Mouse (Mus musculus) ovary, postnatal 14 days (tissue): ENCODE data around the gene Dchs1.
"Not testable (repeated sequence)": the region's sequence is repeated elsewhere in the genome, so short reads cannot be mapped to it uniquely, and the experiment has no call there.

Experiments
- DNase-seq: peaks from one replicate; pipeline ENCODE4 v3.0.0; 2022; ENCODE audit warnings: low spot score

Gene Dchs1

DNA sequence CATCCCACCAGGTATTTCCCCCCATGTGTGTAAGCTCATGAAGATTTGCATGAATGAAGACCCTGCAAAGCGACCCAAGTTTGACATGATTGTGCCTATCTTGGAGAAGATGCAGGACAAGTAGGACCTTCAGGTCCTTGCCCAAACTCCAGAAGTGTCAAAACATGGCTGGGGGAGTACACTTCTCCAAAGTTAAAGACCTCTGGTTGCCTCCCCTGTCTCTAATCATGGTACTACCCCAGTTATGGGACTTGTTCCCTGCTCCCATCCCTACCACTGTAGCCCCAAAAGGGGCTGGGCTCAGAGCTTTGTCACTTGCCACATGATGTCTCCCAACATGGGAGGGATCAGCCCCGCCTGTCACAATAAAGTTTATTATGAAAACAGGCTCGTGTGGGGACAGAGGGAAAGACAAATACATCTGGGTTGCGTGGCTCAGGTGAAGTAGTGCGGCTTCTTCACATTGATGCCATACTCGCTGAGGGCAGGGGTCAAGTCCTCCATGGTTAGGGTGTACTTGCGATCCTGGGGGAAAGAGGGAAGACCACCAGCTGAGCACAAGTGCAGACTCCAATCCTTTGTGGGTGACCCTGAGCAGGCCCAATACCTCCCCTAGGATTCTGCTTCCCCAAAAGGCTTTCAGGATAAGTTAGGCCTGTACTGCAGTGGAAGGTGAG, 44.8 kb downstream of the Dchs1 start:
- not testable (repeated sequence) for DNase-seq

DNA sequence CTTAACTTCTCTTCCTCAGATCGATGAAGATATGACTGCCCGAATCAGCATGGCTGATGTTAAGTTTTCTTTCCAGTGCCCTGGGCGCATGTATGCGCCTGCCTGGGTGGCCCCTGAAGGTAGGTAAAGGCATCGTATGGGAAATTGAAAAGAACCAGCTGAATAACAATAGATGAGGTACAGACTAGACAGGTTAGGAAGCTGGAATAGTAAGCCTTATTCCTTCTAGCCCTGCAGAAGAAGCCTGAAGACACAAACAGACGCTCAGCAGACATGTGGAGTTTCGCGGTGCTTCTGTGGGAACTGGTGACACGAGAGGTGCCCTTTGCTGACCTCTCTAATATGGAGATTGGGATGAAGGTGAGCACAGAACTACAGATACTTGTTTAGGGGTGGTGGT, 45.5 kb downstream of the Dchs1 start:
- DNase-seq, result no peak

DNA sequence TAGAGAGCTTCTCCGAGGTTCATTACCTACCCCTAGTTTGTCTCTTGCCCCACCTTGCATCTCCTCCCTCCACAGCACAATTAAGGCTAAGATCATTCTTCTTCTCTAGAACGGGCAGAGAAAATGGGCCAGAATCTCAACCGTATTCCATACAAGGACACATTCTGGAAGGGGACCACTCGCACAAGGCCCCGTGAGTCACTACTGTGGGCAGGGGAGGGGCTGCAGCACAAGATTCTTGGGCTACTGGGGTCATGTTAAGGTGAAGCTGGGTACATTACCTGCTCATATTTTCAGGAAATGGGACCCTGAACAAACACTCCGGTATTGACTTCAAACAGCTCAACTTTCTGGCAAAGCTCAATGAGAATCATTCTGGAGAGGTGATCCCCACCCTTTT, 46.6 kb downstream of the Dchs1 start:
- DNase-seq, result no peak

DNA sequence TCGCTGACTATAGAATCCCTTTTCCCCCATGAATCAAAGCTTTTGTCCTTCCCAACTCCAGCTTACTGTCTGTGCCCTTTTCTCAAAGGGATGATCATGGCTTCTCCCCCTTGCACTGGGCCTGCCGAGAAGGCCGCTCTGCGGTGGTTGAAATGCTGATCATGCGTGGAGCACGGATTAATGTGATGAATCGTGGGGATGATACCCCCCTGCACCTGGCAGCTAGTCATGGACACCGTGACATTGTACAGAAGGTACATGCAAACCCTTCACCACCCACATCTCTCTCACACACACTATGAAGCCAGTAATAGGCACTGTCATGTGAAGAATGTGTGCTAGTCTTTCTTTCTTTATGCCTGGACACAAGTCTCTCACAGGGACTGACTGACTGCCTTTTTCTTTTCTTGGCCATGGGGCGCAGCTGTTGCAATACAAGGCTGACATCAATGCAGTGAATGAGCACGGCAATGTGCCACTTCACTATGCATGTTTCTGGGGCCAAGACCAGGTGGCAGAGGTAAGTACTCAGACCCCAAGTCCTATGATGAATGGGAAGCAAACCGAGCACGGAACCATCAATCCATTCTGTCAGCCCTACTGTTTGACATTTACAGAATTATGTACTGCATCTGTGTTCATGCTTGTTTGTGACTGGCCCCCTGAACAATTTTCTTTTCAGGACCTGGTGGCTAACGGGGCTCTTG, 47.2 kb downstream of the Dchs1 start:
- DNase-seq, result no peak

DNA sequence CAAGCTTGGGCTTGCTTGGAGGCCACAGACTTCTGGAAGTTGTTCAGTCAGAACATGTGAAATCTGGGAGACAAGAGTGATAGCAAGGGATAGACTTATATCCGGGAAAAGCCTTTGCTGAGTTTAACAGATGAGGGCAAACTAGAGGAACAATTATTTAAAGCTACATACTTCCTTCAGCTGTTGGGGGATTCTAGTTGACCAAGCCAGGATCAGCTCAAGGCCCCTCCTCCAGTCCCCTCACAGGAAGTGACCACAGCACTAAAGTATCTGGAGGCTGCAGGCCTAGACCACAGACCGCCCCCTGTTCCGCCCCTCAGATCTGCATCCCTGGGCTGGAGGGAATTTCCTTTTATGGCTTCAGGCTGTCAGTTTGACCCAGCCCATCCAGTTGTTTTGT, 48.5 kb downstream of the Dchs1 start:
- peak; percentile 29 for DNase-seq

DNA sequence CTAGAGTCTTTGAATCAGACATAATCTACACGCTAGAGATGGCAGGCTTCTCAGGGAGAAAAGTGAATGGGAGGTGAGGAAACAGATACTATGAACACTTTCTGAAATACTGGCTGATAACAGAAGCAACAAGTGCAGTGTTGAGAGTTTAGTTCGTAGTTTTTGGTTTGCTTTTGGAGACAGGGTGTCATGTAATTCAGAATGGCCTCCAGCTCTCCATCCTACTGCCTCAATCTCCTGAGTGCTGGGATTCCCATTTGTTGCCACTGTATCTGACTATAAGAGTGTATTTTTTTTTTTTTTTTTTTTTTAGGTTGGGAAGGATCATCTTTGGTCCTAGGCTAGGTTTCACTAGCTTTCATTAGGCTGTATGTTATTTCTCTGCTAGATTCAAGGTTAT, 49.2 kb downstream of the Dchs1 start:
- no peak for DNase-seq

DNA sequence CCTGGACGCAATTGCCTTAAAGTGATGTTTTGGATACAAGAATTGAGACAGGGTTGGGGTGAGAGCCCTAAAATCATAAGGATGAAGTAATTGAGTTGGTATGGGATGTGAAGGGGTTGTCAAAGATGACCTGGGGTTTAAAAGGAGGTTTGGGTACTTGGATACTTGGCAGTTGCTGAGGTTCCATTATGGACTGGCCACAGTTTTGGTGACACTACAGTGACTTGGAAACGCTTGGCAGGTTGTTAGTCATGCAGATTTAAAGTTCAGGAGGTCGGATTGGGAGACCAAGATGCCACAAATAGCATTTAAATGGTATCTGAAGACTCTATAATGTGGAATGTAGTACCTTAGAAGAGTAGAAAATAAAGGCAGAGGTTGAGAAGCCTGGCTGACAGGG, 49.8 kb downstream of the Dchs1 start:
- DNase-seq, result no peak

DNA sequence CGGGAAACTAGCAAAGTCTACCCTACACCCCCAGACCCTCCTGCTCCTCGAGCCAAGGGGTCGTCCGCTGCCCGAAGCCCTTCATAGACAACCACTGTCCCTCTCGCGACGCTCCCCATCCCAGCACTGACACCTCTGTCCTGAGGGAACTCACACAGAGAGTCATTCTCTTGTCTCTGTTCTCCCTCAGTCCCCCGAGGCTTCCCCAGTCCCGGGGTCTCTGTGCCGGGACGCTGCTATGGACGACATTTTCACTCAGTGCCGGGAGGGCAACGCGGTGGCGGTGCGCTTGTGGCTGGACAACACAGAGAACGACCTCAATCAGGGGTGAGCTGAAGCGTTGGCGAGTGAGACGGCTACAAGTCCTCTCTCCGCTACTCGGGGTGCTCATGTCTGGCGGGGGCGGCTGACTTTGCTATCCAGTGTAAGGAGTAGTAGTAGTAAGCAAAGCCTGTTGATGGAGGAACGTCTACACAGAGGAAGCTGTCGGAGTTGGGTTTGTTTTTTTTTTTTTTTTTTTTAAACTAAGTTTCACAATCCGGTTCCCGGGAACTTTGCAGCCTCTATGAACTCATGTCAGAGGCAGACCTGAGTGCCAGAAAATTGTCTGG, 50.4 kb downstream of the Dchs1 start, which contains the start of gene Rrp8:
Gene Rrp8, minus strand, starts transcription at position 475 of the 611 bp plus-strand sequence.
- peak; percentile 33 for DNase-seq

DNA sequence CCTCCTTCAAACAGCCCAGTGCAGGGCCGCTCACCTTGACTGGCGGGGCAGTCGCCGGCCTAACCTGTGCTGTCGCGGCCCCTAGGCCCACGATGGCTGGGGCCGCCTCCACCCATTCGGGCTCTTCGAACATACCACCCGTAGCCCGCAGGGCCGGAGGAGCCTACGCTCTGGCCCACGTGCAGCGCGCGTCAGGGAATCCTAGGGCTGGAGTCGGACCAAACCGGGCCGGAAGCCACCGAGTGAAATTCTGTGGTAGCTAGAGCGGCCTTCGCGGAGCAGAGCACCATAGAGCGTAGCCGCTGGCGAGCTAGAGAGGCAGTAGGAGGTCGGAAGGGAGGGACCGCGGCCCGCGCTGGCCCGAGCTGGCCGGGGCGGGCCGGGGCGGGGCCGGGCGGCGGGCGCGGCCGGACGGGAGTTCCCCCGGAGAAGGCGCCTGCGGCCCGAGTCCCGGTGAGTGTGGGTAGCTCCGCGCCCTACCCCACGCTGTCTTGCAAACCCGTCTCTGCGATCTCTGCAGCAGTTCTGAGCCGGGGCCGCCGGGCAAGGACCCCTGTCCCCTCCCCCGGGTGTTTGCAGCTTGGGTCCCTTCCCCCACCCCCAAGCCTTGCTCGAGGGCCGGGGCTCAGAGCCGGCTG, 51.1 kb downstream of the Dchs1 start, which contains the start of gene Ilk:
Gene Ilk, plus strand, starts transcription at position 329 of the 638 bp plus-strand sequence.
- DNase-seq, result peak; percentile 86

DNA sequence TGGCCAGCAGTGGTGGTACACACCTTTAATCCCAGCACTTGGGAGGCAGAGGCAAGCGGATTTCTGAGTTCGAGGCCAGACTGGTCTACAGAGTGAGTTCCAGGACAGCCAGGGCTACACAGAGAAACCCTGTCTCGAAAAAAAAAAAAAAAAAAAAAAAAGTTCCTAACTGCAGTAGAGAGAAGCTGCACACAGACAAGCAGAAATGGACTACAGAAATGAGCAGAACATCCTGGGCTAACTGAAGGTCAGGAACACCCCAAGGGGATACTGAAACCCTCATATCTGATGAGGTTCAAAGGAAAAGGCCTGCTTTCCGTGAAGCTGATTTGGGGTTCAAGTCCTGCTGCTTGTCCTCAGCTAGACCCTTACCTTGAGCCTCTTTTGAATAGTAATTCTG, 52.0 kb downstream of the Dchs1 start:
- not testable (repeated sequence) for DNase-seq

DNA sequence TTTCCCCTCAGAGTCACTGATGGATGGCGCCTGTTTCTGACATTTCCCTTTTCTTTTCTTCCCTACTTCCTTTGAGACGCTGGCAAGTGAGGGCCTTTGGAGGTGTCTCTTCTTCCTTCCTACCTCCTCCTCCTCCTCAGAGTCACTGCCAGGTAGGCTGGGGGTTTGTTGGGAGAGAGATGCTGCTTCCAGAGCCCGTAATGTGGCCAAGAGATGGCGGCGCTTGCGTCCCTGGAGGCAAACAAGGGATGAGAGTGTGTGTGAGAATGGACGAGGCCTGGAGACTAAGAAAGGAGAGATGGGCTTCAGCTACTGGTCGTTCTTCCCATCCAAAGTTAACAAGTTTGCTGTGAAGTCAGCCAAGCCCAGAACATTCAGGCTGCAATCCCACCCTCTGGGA, 52.6 kb downstream of the Dchs1 start:
- no peak for DNase-seq

DNA sequence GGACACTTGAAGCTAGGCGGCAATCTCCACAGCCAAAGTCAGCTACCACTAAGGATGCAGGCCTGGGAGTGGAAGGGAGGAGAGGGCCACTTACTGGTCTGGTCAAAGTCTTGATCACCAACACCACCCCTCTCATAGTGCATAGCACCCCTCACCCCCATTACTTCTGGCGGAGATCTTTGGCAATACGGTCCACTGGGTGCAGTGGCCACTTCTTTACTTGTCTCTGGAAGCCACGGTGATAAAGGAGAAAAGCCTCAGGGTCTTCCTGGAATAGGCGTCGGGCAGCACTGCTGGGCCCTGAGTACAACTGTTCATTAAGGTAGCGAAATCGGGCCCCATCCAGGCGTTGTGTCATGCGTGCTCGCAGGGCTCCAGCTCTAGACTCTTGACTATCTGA, 53.6 kb downstream of the Dchs1 start:
- no peak for DNase-seq

DNA sequence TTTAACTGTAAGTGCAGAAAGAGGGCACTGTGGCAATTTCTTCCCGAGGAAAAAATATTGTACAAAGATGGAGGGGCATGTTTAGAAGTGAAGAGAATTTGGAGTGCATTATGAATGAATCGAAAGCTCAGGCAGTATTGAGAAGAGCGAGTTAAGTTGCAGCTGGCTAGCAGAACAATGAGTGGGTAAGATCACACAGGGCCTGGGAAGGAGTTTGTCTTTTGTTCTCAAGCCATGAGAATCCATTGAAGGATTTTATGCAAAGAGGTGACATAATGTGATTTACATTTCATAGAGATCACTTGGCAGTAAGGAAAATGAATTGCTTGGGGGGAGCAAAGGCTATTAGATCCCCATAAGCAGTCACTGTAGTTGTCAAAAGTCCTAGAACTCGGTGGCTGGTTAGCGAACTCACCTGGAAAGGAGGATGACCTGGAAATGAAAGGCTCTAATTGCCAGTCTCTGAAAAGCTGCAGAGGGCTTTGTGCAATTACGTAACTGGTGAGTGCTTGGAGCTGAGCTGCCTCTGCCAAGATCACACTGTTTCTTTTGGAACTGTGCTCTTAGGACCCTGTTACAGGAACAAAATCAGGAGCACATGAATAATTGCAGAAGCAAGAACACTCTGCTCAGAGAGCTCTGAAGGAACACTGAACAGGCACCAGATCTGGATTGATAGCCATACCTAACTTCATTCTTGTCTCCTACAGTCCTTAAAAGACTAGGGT, 58.6 kb downstream of the Dchs1 start:
- no peak for DNase-seq

DNA sequence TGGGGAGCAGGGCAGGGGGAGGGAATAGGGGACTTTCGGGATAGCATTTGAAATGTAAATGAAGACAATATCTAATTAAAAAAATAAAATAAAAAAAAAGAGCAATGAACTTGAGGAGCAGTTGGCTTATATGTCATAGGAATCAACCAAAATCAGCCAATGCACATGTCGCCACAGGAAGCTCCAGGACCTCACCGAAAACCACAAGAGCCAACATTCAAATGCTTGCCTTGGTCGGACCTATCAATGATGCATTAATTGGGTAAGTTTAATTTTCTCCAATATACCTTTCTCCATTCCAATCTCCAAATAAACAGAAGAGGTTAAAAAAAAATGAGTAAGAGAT, 60.5 kb downstream of the Dchs1 start:
- DNase-seq, result no peak

DNA sequence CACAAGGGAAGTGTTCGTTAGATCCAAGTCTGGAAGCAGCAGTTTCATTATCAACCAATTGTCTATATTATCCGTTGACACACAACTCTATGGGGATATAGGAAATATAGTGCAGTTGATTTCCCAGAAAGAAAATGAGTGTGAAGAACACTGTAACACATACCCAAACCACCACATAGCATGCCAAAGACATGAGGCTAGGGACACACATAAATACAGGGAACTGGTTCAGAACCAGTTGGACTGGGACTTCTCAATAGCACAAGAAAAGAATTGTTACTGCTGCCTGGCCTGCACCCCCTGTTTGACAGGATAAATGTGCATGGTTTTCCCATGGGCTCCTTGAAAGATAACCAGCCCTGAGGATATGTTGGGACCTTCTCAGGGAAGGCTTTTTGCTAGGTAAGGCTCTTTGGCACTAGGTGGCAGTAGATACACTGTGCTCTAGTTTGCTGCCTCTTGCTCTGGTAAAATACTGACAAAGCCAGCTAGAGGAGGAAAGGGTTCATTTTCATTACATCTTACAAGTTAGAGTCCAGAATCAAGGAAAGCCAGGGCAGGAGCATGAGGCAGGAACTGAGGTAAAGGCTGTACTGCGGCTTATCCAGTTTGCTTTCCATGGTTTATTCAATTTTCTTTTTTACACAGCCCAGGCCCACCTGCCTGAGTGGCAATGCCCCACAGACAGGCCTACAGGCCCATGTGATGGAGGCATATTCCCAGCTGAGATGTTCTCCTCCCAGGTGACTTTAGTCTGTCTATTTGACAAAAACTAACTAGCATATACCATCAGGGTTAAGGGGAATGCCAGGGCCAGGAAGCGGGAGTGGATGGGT, 61.1 kb downstream of the Dchs1 start:
- peak; percentile 36 for DNase-seq

DNA sequence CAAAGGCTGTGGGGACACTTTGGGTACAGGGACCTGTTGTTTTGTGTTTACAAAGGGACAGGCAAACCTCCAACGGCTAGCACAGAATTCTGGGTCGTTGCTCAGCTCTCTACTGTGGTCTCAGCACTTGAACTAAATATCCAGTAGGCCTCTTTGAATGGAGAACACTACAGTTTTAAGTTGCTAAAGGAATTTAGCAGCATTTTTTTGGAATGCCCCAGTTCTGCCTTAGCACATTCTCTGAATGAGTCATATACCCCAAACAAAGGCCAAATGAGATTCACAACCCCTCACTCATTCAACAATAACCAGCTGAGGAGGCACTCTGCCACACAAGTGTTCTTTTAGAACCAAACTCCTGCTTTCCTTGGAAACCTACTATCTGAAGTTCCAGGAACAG, 65.5 kb downstream of the Dchs1 start:
- no peak for DNase-seq

DNA sequence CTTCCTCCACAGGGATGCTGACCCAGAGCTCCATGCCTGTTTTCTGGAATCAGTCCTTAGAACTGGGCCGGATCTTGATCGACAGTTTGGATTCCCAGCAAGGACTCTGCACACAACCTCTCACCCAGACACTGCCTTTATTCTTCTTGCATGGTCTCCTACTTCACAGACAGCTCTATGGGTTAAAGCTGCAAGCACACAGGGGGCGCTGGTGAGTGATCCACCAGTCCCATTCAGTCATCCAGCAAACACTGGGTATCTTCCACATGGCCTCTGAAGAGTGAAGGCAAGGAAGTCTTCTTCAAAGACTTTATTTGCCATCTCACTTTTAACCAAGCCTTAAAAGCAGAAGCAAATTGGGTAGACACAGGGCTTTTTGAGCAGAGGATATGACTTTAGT, 72.1 kb downstream of the Dchs1 start:
- no peak for DNase-seq

DNA sequence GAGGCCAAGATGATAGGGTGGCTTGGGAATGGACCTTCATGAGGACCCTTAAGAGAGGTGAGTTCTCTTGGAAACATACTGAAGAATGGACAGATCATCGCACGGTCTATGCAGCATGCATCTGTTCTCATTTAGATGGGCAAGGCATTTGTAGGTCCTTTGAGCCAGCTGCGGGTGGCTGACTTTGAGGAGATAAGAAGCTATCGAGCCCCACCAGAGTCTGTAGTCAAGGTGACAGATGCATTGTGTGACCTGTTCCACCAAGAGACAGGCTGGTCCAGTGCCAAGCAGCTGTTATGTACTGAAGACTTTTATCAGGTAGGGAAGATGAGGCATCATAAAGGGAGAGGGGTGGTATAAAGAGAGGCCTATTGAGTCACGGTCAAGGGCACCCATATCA, 78.7 kb downstream of the Dchs1 start:
- no peak for DNase-seq

DNA sequence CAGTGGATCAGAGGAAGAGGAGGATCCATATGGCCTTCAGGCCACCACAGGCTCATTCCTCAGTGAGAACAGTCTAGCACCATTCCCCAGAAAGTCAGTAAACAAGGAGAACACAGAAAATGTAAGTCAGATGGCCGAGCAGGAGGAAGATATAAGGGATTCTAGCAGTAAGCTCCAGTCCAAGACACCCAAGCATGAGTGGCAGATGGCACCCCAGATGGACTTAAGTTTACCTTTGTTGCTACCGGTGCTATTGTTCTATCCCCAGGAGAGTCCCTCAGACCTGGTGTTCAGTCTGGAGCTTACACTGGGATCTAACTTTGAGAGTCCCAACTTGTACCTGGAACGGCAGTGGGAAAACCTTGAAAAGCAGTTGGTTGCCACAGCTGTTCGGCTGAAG, 83.6 kb downstream of the Dchs1 start:
- no peak for DNase-seq

DNA sequence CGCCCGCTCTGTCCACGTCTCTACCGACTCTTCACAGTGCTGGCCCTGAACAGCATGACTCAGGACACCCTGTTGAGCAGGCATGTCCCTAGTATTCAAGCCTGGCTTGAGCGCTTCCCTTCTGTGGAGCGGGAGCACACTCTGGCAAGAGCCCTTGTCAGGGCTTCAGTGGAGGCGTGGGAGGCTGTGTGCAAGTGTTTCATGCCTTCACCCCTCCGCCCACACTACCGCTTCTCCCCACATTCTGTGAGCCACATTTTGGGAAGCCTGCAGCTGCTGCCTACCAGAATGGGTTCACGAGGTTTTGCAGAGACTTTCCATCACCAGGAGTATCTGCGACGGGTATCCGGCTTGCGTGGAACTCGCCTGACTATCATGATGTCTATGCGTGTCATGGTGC, 84.3 kb downstream of the Dchs1 start:
- DNase-seq, result no peak
